Mouse (Mus musculus) spleen, embryonic (tissue): Measurements from ENCODE around the gene Gm21616.
"Not testable (repeated sequence)": the region's sequence is repeated elsewhere in the genome, so short reads cannot be mapped to it uniquely, and the experiment has no call there.

Source experiments
- CTCF ChIA-PET: fragments of 350-600 bp; sonication (Branson Sonifier 250); formaldehyde crosslinking; loops from one replicate; lab custom pipeline; 2022; lab: Charles Lee

Gm21616 gene

DNA sequence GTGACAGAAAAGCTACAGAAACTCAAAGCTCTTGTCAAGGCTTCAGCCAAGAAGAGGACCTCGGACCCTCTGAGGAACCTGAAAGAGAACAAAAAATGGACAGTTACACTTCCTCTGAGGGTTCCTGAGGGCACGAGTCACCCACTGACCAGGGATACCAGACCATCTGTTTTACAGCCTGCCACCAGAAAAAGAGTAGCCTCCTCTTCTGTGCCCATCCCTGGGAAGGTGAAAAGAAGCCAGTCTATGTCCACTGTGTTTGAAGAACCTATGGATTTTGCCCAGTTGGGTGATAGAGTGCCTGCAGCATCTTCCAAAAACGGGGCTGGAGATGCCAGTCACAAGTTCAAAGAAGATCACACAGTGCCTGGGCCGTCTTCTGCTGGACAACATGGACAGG, at the start of gene Gm21616:
TSS of gene Gm21616 (plus strand) at position 301 of the 400 bp plus-strand sequence.
- CTCF ChIA-PET: not testable (repeated sequence)
